Mouse (Mus musculus): ENCODE results near the gene Oosp1. TPM values are rescaled to one million over a fixed set of nuclear protein-coding genes. Genes with fewer than 3 reads are reported as not detected.

Oosp1 gene
- polyA plus RNA-seq (2012; rRNA removed) = not detected in 2 replicates

GRCm38 (mm10) chr19:11690839-11691238, at the start of gene Oosp1:
Gene Oosp1 (minus strand): TSS chr19:11691150.

GRCm38 (mm10) chr19:11696755-11697154, 5.8 kb upstream of the Oosp1 start, which contains the start of gene Oosp3:
Gene Oosp3 (plus strand): TSS chr19:11697055.

GRCm38 (mm10) chr19:11660459-11660858, 30.5 kb downstream of the Oosp1 start, which contains the start of gene Oosp2:
Gene Oosp2 (minus strand): TSS chr19:11660559.

GRCm38 (mm10) chr19:11640732-11641131, 50.2 kb downstream of the Oosp1 start, which contains the start of gene Ms4a3:
Gene Ms4a3 (minus strand): TSS chr19:11640851.

DNA sequence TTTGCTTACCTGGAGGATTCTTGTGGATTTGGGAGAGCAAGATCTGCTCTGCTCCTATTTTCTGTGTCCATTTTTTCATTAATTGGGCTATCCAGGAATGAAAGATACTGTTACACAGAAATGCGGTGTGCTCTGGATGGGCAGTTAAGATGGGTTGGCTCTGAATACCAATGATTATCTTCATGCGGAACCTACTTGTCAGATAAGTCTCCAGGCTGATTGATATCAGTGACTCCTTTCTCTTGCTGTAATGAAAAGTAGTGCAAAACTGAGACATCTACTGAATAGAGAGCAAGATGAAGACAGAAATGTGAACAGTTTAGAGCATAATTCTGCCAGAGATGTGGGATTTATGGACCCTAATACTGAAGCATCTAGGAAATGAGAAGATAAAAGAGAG, 67.4 kb downstream of the Oosp1 start, which contains the start of gene Ms4a2:
TSS of gene Ms4a2 (minus strand) at position 169 of the 400 bp plus-strand sequence.

Other genes starting within 250 kb of the Oosp1 start
- 0.14 TPM in 2 replicates for gene Ms4a4b, start 247.6 kb downstream of the Oosp1 start, polyA plus RNA-seq (2012; rRNA removed)
- gene Ms4a6c, start 221.8 kb downstream of the Oosp1 start, polyA plus RNA-seq (2012; rRNA removed) = 4.0 and 4.7 TPM in 2 replicates
- gene Gm8369, start 205.2 kb downstream of the Oosp1 start, polyA plus RNA-seq (2012; rRNA removed) = 0.09 and 0.10 TPM in 2 replicates
- 3.5 and 3.6 TPM in 2 replicates for gene Ms4a6b, start 174.6 kb downstream of the Oosp1 start, polyA plus RNA-seq (2012; rRNA removed)
- gene Ms4a4d, start 154.3 kb downstream of the Oosp1 start, polyA plus RNA-seq (2012; rRNA removed) = 0.06 and 0.20 TPM in 2 replicates
- 3.3 and 4.4 TPM in 2 replicates for gene Ms4a6d, start 86.3 kb downstream of the Oosp1 start, polyA plus RNA-seq (2012; rRNA removed)
- 0.05 and 0.15 TPM in 2 replicates for gene Ms4a2, start 67.4 kb downstream of the Oosp1 start, polyA plus RNA-seq (2012; rRNA removed)
- gene Ms4a3, start 50.3 kb downstream of the Oosp1 start, polyA plus RNA-seq (2012; rRNA removed) = 0.14 and 0.24 TPM in 2 replicates
- not detected in 2 replicates for gene Oosp2, start 30.6 kb downstream of the Oosp1 start, polyA plus RNA-seq (2012; rRNA removed)
- gene Oosp3, start 5.9 kb upstream of the Oosp1 start, polyA plus RNA-seq (2012; rRNA removed) = not detected in 2 replicates
- gene Gif, start 56.4 kb upstream of the Oosp1 start, polyA plus RNA-seq (2012; rRNA removed) = not detected in 2 replicates
- gene Mrpl16, start 79.2 kb upstream of the Oosp1 start, polyA plus RNA-seq (2012; rRNA removed) = 32.7 and 34.8 TPM in 2 replicates
- gene Stx3, start 128.3 kb upstream of the Oosp1 start, polyA plus RNA-seq (2012; rRNA removed) = 27.9 and 31.0 TPM in 2 replicates
- not detected in 2 replicates for gene Olfr1417, start 148.1 kb upstream of the Oosp1 start, polyA plus RNA-seq (2012; rRNA removed)
- gene Olfr1418, start 169.9 kb upstream of the Oosp1 start, polyA plus RNA-seq (2012; rRNA removed) = not detected in 2 replicates
- 0.06 TPM in 1 of 2 replicates, not detected in the other for gene Olfr1419, start 184.0 kb upstream of the Oosp1 start, polyA plus RNA-seq (2012; rRNA removed)
- gene Olfr1420, start 195.4 kb upstream of the Oosp1 start, polyA plus RNA-seq (2012; rRNA removed) = not detected in 2 replicates
- gene Patl1, start 221.2 kb upstream of the Oosp1 start, polyA plus RNA-seq (2012; rRNA removed) = 31.4 and 33.7 TPM in 2 replicates

Data from central nervous system, embryonic 14 days (tissue).